Mouse (Mus musculus): ENCODE measurements around the gene Usp22. TPM values are rescaled to one million over a fixed set of nuclear protein-coding genes. Genes with fewer than 3 reads are reported as not detected.
"Not testable (repeated sequence)": the region's sequence is repeated elsewhere in the genome, so short reads cannot be mapped to it uniquely, and the experiment has no call there.

Usp22 gene
- polyA plus RNA-seq, 1 experiment: not detected

GRCm38 (mm10) chr11:61193392-61193791, 18.5 kb upstream of the Usp22 start:
- TF ChIP-seq POLR2A (IDR thresholded peaks at IDR 0.05; ENCODE audit: insufficient read depth, low read depth, low read length) (no peak), CTCF (IDR thresholded peaks at IDR 0.05; ENCODE audit: insufficient read depth, low read depth, low read length) (peak; percentile 87)
- Histone ChIP-seq H3K4me1 (ENCODE audit: control insufficient read depth, insufficient read depth, low read length) (peaks cover 3% of the 10 kb centered on the region), H3K4me3 (ENCODE audit: insufficient read depth, low read depth, low read length) (no peak overlapping the region), H3K27ac (ENCODE audit: insufficient read depth, low read depth, low read length) (no peak overlapping the region)
- 2% methylated on average over 9 of the region's 9 CpGs for WGBS

DNA sequence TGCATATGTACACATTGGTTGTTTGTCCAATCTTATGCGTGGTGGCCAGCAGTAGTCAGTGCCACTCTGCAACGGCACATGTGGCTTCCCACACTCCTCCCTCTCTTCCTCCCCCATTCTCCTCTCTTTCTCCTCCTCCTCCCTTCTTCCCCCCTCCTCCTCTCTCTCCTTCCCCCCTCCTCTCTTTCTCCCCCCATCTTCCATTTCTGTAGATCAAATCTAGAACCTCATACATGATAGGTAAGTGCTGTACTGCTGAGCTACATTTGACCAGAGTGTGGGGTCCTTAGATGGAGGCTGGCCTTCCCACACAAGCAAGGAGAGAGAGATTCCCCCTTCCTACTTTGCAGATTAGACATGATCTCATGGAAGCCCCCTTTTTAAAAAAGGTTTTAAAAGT, 17.9 kb upstream of the Usp22 start:
- H3K4me3 ChIP-seq (ENCODE audit: insufficient read depth, low read depth, low read length): no peak overlapping the region
- WGBS: 100% methylated on average over 2 of the region's 2 CpGs
- TF ChIP-seq POLR2A (IDR thresholded peaks at IDR 0.05; ENCODE audit: insufficient read depth, low read depth, low read length) (no peak), CTCF (IDR thresholded peaks at IDR 0.05; ENCODE audit: insufficient read depth, low read depth, low read length) (no peak)
- H3K4me1 ChIP-seq (ENCODE audit: control insufficient read depth, insufficient read depth, low read length): peaks cover 3% of the 10 kb centered on the region
- H3K27ac ChIP-seq (ENCODE audit: insufficient read depth, low read depth, low read length): no peak overlapping the region

DNA sequence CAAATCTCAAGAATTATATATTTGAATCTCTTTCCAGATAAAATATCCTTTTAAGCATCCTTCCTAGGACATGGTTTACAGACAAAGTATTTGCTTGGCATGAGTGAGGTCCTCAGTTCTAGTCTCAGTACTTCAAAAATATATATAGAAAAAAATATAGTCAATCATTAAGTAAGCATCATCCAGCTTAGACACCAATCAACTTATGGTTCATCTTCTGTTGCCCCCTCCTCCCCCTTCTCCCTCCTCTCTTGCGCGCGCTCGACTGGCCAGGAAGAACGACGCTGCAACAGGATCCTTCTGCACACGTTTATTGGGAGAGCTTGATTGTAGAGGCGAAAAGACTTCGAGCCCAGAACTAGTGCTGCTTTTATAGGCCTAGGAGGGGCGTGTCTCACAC, 17.3 kb upstream of the Usp22 start:
- H3K4me3 ChIP-seq (ENCODE audit: insufficient read depth, low read depth, low read length); H3K4me1 ChIP-seq (ENCODE audit: control insufficient read depth, insufficient read depth, low read length); H3K27ac ChIP-seq (ENCODE audit: insufficient read depth, low read depth, low read length): not testable (repeated sequence)
- 92% methylated on average over 9 of the region's 10 CpGs for WGBS

GRCm38 (mm10) chr11:61190776-61191175, 15.9 kb upstream of the Usp22 start:
- Histone ChIP-seq H3K4me3 (ENCODE audit: insufficient read depth, low read depth, low read length) (no peak overlapping the region), H3K4me1 (ENCODE audit: control insufficient read depth, insufficient read depth, low read length) (peaks cover 3% of the 10 kb centered on the region), H3K27ac (ENCODE audit: insufficient read depth, low read depth, low read length) (no peak overlapping the region)
- TF ChIP-seq POLR2A (IDR thresholded peaks at IDR 0.05; ENCODE audit: insufficient read depth, low read depth, low read length) (no peak), CTCF (IDR thresholded peaks at IDR 0.05; ENCODE audit: insufficient read depth, low read depth, low read length) (no peak)
- WGBS: 62% methylated on average over 2 of the region's 2 CpGs

- Histone ChIP-seq H3K27ac (ENCODE audit: insufficient read depth, low read depth, low read length) (no peak overlapping the region), H3K4me3 (ENCODE audit: insufficient read depth, low read depth, low read length) (no peak overlapping the region), H3K4me1 (ENCODE audit: control insufficient read depth, insufficient read depth, low read length) (no peaks in the 10 kb centered on the region)
- 46% methylated on average over 1 of the region's 1 CpGs for WGBS
- TF ChIP-seq POLR2A (IDR thresholded peaks at IDR 0.05; ENCODE audit: insufficient read depth, low read depth, low read length) (no peak), CTCF (IDR thresholded peaks at IDR 0.05; ENCODE audit: insufficient read depth, low read depth, low read length) (no peak)
Observed at GRCm38 (mm10) chr11:61183820-61184219, 9.0 kb upstream of the Usp22 start.

- Histone ChIP-seq H3K4me1 (ENCODE audit: control insufficient read depth, insufficient read depth, low read length) (no peaks in the 10 kb centered on the region), H3K27ac (ENCODE audit: insufficient read depth, low read depth, low read length) (no peak overlapping the region), H3K4me3 (ENCODE audit: insufficient read depth, low read depth, low read length) (no peak overlapping the region)
- no peak for TF ChIP-seq POLR2A (IDR thresholded peaks at IDR 0.05; ENCODE audit: insufficient read depth, low read depth, low read length)
Observed at GRCm38 (mm10) chr11:61181624-61182023, 6.8 kb upstream of the Usp22 start.

DNA sequence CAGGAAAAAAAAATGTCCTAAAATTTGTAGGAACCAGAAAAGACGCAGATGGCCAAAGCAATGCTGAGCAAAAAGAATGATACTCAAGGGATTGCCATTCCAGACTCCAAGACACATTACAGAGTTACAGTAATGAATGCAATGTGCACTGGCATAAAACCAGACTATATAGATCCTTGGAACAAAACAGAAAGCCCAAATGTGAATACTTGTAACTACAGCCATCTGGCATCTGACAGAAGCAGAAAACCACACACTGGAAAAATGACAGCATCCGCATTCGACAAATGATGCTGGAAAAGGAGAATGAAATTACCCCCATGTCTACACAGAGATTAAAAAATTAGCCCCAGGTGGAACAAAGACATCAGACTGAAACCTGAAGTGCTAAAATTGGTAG, 5.5 kb upstream of the Usp22 start:
- H3K4me1 ChIP-seq (ENCODE audit: control insufficient read depth, insufficient read depth, low read length): no peaks in the 10 kb centered on the region
- H3K4me3 ChIP-seq (ENCODE audit: insufficient read depth, low read depth, low read length): no peak overlapping the region
- no peak for TF ChIP-seq CTCF (IDR thresholded peaks at IDR 0.05; ENCODE audit: insufficient read depth, low read depth, low read length)
- no peak for TF ChIP-seq POLR2A (IDR thresholded peaks at IDR 0.05; ENCODE audit: insufficient read depth, low read depth, low read length)
- no peak overlapping the region for H3K27ac ChIP-seq (ENCODE audit: insufficient read depth, low read depth, low read length)
- 89% methylated on average over 3 of the region's 3 CpGs for WGBS

- 92% methylated on average over 1 of the region's 1 CpGs for WGBS
- Histone ChIP-seq H3K27ac (ENCODE audit: insufficient read depth, low read depth, low read length) (no peak overlapping the region), H3K4me3 (ENCODE audit: insufficient read depth, low read depth, low read length) (no peak overlapping the region), H3K4me1 (ENCODE audit: control insufficient read depth, insufficient read depth, low read length) (peaks cover 10% of the 10 kb centered on the region)
- TF ChIP-seq POLR2A (IDR thresholded peaks at IDR 0.05; ENCODE audit: insufficient read depth, low read depth, low read length) (no peak), CTCF (IDR thresholded peaks at IDR 0.05; ENCODE audit: insufficient read depth, low read depth, low read length) (no peak)
Observed at GRCm38 (mm10) chr11:61176321-61176720, 1.5 kb upstream of the Usp22 start.

GRCm38 (mm10) chr11:61175778-61176177, 923 bp upstream of the Usp22 start:
- H3K4me3 ChIP-seq (ENCODE audit: insufficient read depth, low read depth, low read length): no peak overlapping the region
- no peak overlapping the region for H3K27ac ChIP-seq (ENCODE audit: insufficient read depth, low read depth, low read length)
- peaks cover 10% of the 10 kb centered on the region for H3K4me1 ChIP-seq (ENCODE audit: control insufficient read depth, insufficient read depth, low read length)
- WGBS: 52% methylated on average over 5 of the region's 5 CpGs
- no peak for TF ChIP-seq CTCF (IDR thresholded peaks at IDR 0.05; ENCODE audit: insufficient read depth, low read depth, low read length)
- no peak for TF ChIP-seq POLR2A (IDR thresholded peaks at IDR 0.05; ENCODE audit: insufficient read depth, low read depth, low read length)

GRCm38 (mm10) chr11:61174291-61174820, 499 bp downstream of the Usp22 start:
- Histone ChIP-seq H3K4me3 (ENCODE audit: insufficient read depth, low read depth, low read length) (peak overlapping the region; percentile 94), H3K27ac (ENCODE audit: insufficient read depth, low read depth, low read length) (peak overlapping the region; percentile 96), H3K4me1 (ENCODE audit: control insufficient read depth, insufficient read depth, low read length) (peaks cover 15% of the 10 kb centered on the region)
- WGBS: under 1% methylated on average over 28 of the region's 28 CpGs
- TF ChIP-seq POLR2A (IDR thresholded peaks at IDR 0.05; ENCODE audit: insufficient read depth, low read depth, low read length): no peak
- no peak; the same call in 1 of the 2 replicates for TF ChIP-seq CTCF (IDR thresholded peaks at IDR 0.05; ENCODE audit: insufficient read depth, low read depth, low read length)

- 16% methylated on average over 15 of the region's 15 CpGs for WGBS
- Histone ChIP-seq H3K4me1 (ENCODE audit: control insufficient read depth, insufficient read depth, low read length) (peaks cover 17% of the 10 kb centered on the region), H3K4me3 (ENCODE audit: insufficient read depth, low read depth, low read length) (peak overlapping the region; percentile 21; the same call in 1 of the 2 replicates)
- not testable (repeated sequence) for H3K27ac ChIP-seq (ENCODE audit: insufficient read depth, low read depth, low read length)
Observed at GRCm38 (mm10) chr11:61173477-61173876, 1.4 kb downstream of the Usp22 start.

Data from olfactory bulb, adult 2 months (tissue).